Mouse (Mus musculus) hindbrain, embryonic 13.5 days (tissue): ENCODE measurements around the gene Shank1. TPM values are rescaled to one million over a fixed set of nuclear protein-coding genes. Genes with fewer than 3 reads are reported as not detected.
"Not testable (repeated sequence)": the region's sequence is repeated elsewhere in the genome, so short reads cannot be mapped to it uniquely, and the experiment has no call there.

Experiments used
- ATAC-seq: fragments of 200-750 bp; cut with Nextera tagmentation; 2 replicates; pipeline ENCODE4 v1.8.0; 2017; ENCODE audit warnings: moderate TSS enrichment; ENCODE audit not compliant: low FRiP score
- H3K27ac ChIP-seq: fragments of 300-500 bp; sonication (generic); 2 replicates; pipeline ENCODE4 v1.5.1; 2015; ENCODE audit warnings: inconsistent platforms, mild to moderate bottlenecking, moderate library complexity
- H3K27me3 ChIP-seq: fragments of 300-500 bp; sonication (generic); 2 replicates; pipeline ENCODE4 v1.6.1; 2015; ENCODE audit warnings: mild to moderate bottlenecking, inconsistent platforms
- H3K36me3 ChIP-seq: fragments of 300-500 bp; sonication (generic); 2 replicates; pipeline ENCODE4 v1.6.1; 2015; ENCODE audit warnings: mild to moderate bottlenecking, inconsistent platforms
- H3K4me1 ChIP-seq: fragments of 300-500 bp; sonication (generic); replicated peaks from 2 replicates; pipeline ENCODE4 v1.6.1; 2015; ENCODE audit warnings: inconsistent platforms
- H3K4me2 ChIP-seq: fragments of 300-500 bp; sonication (generic); 2 replicates; pipeline ENCODE4 v1.6.1; 2015; ENCODE audit warnings: inconsistent platforms, mild to moderate bottlenecking, moderate library complexity
- H3K4me3 ChIP-seq: fragments of 300-500 bp; sonication (generic); 2 replicates; pipeline ENCODE4 v1.5.1; 2015; ENCODE audit warnings: mild to moderate bottlenecking, inconsistent platforms
- H3K9ac ChIP-seq: fragments of 300-500 bp; sonication (generic); 2 replicates; pipeline ENCODE4 v1.6.1; 2015; ENCODE audit warnings: mild to moderate bottlenecking, inconsistent platforms
- H3K9me3 ChIP-seq: fragments of 300-500 bp; sonication (generic); 2 replicates; pipeline ENCODE4 v1.6.1; 2016; ENCODE audit warnings: inconsistent platforms
- WGBS: fragments of 180-500 bp; shearing (Covaris S2); methylation state at CpG from one replicate; pipeline ENCODE4 v1.1.7; 2015; 5-methylcytosine and 5-hydroxymethylcytosine counted together
- polyA plus RNA-seq: library from polyadenylated mRNA; unstranded; fragments of >200 nt; fragmentation: Nextera tagmentation; extraction: Ambion mirVana; gene quantifications from 2 replicates; pipeline ENCODE4 v1.2.1, GENCODE M21; 2015

The Shank1 gene
- polyA plus RNA-seq, 1 experiment from 2014 or later, result 31.7 TPM

DNA sequence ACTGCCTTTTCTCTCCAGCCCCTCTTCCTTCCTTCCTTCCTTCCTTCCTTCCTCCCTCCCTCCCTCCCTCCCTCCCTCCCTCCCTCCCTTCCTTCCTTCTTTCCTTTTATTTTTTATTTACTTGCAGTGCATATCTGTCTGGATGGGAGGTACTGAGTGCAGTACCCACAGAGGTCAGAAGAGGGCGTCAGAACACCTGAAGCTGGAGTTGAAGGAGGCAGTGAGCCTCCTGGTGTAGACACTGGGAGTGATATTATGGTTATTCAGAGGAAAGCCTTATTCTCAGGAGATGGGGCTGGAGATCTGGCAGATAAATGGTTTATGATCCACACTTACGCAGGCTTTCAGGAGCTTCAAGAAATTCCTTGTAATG, 32.8 kb upstream of the Shank1 start:
- Histone ChIP-seq H3K4me1 (0 out of 2 replicates have a peak, but pooled peaks cover 4% of the 10 kb centered on the region), H3K36me3 (no peaks in the 10 kb centered on the region), H3K27ac (no peak overlapping the region), H3K4me3 (no peak overlapping the region), H3K4me2 (no peak overlapping the region), H3K9ac (no peak overlapping the region), H3K27me3 (peaks cover 18% of the 10 kb centered on the region), H3K9me3 (no peaks in the 10 kb centered on the region)
- 45% methylated on average over 2 of the region's 2 CpGs for WGBS
- no peak for ATAC-seq

- H3K4me2 ChIP-seq, result no peak overlapping the region
- no peaks in the 10 kb centered on the region for H3K27me3 ChIP-seq
- H3K4me3 ChIP-seq, result no peak overlapping the region
- H3K9ac ChIP-seq, result no peak overlapping the region
- no peaks in the 10 kb centered on the region for H3K9me3 ChIP-seq
- H3K36me3 ChIP-seq, result no peaks in the 10 kb centered on the region
- no peak for ATAC-seq
- no peak overlapping the region for H3K27ac ChIP-seq
- WGBS, result 77% methylated on average over 1 of the region's 1 CpGs
- 0 out of 2 replicates have a peak, but pooled peaks cover 4% of the 10 kb centered on the region for H3K4me1 ChIP-seq
Observed at GRCm38 (mm10) chr7:44280959-44281358, 29.1 kb upstream of the Shank1 start.

GRCm38 (mm10) chr7:44281586-44281985, 28.5 kb upstream of the Shank1 start:
- 79% methylated on average over 7 of the region's 7 CpGs for WGBS
- ATAC-seq, result no peak
- 0 out of 2 replicates have a peak, but pooled peaks cover 4% of the 10 kb centered on the region for H3K4me1 ChIP-seq
- H3K27ac ChIP-seq, result no peak overlapping the region
- no peaks in the 10 kb centered on the region for H3K9me3 ChIP-seq
- no peak overlapping the region for H3K9ac ChIP-seq
- no peak overlapping the region for H3K4me2 ChIP-seq
- no peaks in the 10 kb centered on the region for H3K27me3 ChIP-seq
- H3K36me3 ChIP-seq, result no peaks in the 10 kb centered on the region
- no peak overlapping the region for H3K4me3 ChIP-seq

- WGBS, result 75% methylated on average over 7 of the region's 7 CpGs
- Histone ChIP-seq H3K27me3 (no peaks in the 10 kb centered on the region), H3K36me3 (no peaks in the 10 kb centered on the region), H3K9me3 (no peaks in the 10 kb centered on the region), H3K4me2 (no peak overlapping the region), H3K27ac (no peak overlapping the region), H3K4me3 (no peak overlapping the region), H3K9ac (no peak overlapping the region), H3K4me1 (no peaks in the 10 kb centered on the region)
- ATAC-seq, result no peak
Observed at GRCm38 (mm10) chr7:44287760-44288159, 22.3 kb upstream of the Shank1 start.

DNA sequence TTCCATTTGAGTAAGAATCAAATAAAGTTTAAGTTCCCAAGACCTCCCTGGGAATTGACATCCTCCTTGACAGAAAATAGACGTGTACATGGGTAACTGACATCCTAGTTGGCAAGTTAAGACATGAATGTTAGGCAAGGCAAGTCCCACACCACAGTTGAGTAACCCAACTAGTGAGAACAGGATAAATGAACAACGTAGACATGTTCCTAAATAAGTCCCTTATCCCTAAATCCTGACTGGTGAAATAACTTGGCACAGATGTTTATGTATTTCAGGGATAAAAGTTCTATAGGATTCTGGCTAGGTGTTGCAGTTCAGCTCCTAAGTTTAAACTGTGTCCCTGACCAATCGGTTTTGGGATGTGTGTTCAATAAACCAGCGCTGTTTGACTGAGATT, 19.1 kb upstream of the Shank1 start:
- no peak overlapping the region for H3K9ac ChIP-seq
- WGBS, result 87% methylated on average over 4 of the region's 4 CpGs
- H3K27me3 ChIP-seq, result no peaks in the 10 kb centered on the region; the same call in 1 of the 2 replicates
- H3K27ac ChIP-seq, result no peak overlapping the region
- H3K36me3 ChIP-seq, result no peaks in the 10 kb centered on the region
- ATAC-seq, result no peak
- no peaks in the 10 kb centered on the region for H3K9me3 ChIP-seq
- no peak overlapping the region for H3K4me3 ChIP-seq
- H3K4me2 ChIP-seq, result no peak overlapping the region
- no peaks in the 10 kb centered on the region for H3K4me1 ChIP-seq

DNA sequence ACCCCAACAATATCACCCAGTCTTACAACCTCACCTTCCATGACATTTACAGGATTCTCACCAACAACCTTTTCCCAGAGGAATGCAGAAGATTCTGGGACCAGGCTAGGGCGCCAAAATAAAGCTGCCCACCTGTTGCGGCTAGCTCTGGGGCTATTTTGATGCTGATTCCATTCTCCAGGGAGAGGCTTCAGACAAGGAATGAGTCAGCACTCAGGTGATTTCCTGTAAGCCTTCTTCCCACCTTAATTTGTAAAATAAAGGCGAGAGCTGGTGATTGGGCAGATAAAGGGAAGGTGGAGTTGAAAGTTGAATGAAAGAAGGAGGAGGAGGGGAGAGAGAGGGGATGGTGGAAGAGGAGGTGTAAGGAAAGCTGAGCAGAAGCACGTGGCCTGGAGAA, 18.6 kb upstream of the Shank1 start:
- Histone ChIP-seq H3K9ac (no peak overlapping the region), H3K27ac (no peak overlapping the region), H3K36me3 (no peaks in the 10 kb centered on the region), H3K4me1 (no peaks in the 10 kb centered on the region), H3K9me3 (no peaks in the 10 kb centered on the region), H3K27me3 (no peaks in the 10 kb centered on the region; the same call in 1 of the 2 replicates), H3K4me3 (no peak overlapping the region), H3K4me2 (no peak overlapping the region)
- no peak for ATAC-seq
- 62% methylated on average over 4 of the region's 4 CpGs for WGBS

DNA sequence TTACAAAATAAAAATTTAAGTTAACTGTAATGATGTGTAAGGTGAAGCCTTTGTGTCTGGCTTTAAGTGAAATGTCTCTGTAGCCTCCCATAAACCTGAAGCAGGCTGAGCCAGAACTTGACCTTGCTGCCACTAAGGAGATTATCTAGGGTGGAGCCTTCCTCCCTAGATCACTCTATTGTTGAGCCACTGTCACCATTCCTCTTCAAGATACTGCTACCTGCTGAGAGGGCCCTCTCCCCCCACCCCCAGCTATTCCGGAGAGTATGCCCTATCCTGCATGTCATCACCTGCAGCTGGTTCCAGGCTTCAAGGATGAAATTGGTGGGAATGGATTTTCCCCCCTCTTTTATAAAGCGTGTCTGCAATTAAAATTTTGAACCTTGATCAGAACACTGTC, 12.6 kb upstream of the Shank1 start:
- H3K4me2 ChIP-seq, H3K36me3 ChIP-seq, H3K9me3 ChIP-seq, ATAC-seq, H3K9ac ChIP-seq, H3K27ac ChIP-seq, H3K4me3 ChIP-seq, H3K27me3 ChIP-seq, H3K4me1 ChIP-seq: not testable (repeated sequence)
- WGBS, result 89% methylated on average over 2 of the region's 2 CpGs

GRCm38 (mm10) chr7:44303346-44304340, 6.4 kb upstream of the Shank1 start:
- peak overlapping the region; percentile 94 for H3K9ac ChIP-seq
- peaks cover 16% of the 10 kb centered on the region for H3K4me1 ChIP-seq
- WGBS, result 89% methylated on average over 14 of the region's 14 CpGs
- H3K4me2 ChIP-seq, result peak overlapping the region; percentile 77
- no peak for ATAC-seq
- 0 out of 2 replicates have a peak, but pooled peaks cover 13% of the 10 kb centered on the region for H3K27me3 ChIP-seq
- no peaks in the 10 kb centered on the region for H3K36me3 ChIP-seq
- H3K27ac ChIP-seq, result peak overlapping the region; percentile 97
- peak overlapping the region; percentile 68 for H3K4me3 ChIP-seq
- no peaks in the 10 kb centered on the region for H3K9me3 ChIP-seq

- no peaks in the 10 kb centered on the region for H3K9me3 ChIP-seq
- 0 out of 2 replicates have a peak, but pooled peaks cover 13% of the 10 kb centered on the region for H3K27me3 ChIP-seq
- peak; percentile 50 for ATAC-seq
- peak overlapping the region; percentile 97 for H3K27ac ChIP-seq
- peak overlapping the region; percentile 68 for H3K4me3 ChIP-seq
- peak overlapping the region; percentile 77 for H3K4me2 ChIP-seq
- under 1% methylated on average over 25 of the region's 25 CpGs for WGBS
- no peaks in the 10 kb centered on the region for H3K36me3 ChIP-seq
- H3K4me1 ChIP-seq, result peaks cover 19% of the 10 kb centered on the region
- H3K9ac ChIP-seq, result peak overlapping the region; percentile 94
Observed at GRCm38 (mm10) chr7:44304463-44304774, 5.6 kb upstream of the Shank1 start.

DNA sequence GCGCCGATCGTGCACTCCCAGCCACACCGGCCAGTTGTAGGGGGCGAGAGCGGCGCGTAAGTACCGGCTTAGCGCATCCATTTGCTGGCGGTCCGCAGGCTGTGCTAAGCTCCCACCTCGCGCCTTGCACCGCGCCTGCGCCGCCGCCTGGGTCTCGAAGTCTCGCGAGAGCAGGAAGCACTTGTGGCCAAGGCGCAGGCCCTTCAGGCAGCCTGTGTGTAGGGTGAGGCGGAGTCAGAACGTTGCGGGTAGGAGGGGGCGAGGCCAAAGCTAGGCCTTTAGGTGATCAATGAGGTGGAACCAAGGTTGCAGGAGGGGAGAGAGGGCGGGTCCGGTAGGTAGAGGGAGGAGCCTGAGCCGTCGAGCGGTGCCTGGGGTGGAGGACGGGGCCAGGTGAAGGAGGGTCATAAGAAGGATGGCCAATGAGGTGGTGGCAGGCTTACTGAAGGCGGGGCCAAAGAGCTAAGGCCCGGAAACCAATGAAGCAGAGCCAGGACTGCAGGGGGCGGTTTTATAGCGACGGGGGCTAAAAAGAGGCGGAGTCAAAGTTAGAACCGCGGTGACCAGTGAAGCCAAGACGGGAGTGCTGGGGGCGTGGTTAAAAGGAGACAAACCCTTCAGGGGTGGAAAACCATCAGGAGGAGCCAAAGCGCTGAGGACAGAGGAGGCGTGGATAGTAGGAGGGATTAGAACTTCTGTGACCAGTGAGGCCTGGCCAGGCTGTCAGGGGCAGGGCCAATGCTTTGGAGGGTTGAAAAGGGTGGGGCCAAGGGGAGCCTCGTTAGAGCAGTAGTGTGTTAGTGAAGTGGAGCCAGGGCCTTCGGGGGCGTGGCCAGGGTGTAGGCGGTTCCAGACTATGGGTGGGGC, 5.0 kb upstream of the Shank1 start:
- peak; percentile 95 for ATAC-seq
- Histone ChIP-seq H3K4me2 (peak overlapping the region; percentile 77), H3K27ac (peak overlapping the region; percentile 97), H3K4me1 (peaks cover 21% of the 10 kb centered on the region), H3K27me3 (0 out of 2 replicates have a peak, but pooled peaks cover 13% of the 10 kb centered on the region), H3K4me3 (peak overlapping the region; percentile 68), H3K9me3 (no peaks in the 10 kb centered on the region), H3K9ac (peak overlapping the region; percentile 94), H3K36me3 (no peaks in the 10 kb centered on the region)
- under 1% methylated on average over 49 of the region's 49 CpGs for WGBS

DNA sequence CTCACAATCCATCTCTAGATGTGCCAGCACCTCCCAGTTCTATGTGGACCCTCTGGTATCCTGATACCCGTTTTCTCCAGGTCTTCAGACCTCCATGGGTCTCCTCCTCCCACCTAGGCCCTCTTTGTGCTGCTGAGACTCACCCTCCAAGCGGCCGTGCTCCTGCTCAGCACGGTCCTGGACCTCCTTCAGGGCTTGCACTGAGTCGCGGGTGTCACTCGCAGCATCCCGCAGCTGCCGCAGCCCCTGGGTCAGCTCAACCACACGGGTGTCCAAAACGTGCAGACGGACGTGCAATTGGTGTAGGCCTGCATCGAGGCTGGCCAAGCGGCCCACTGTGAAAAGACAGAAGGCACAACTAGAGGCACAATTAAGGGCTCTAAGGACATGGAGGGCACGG, 4.4 kb upstream of the Shank1 start:
- WGBS, result 9% methylated on average over 16 of the region's 16 CpGs
- Histone ChIP-seq H3K27me3 (0 out of 2 replicates have a peak, but pooled peaks cover 13% of the 10 kb centered on the region), H3K4me3 (peak overlapping the region; percentile 68), H3K36me3 (no peaks in the 10 kb centered on the region), H3K27ac (peak overlapping the region; percentile 97), H3K9me3 (no peaks in the 10 kb centered on the region), H3K4me2 (peak overlapping the region; percentile 77), H3K4me1 (peaks cover 26% of the 10 kb centered on the region), H3K9ac (peak overlapping the region; percentile 31; the same call in 1 of the 2 replicates)
- no peak; the same call in 1 of the 2 replicates for ATAC-seq
